Mouse (Mus musculus) brain, embryonic 14.5 days (tissue): ENCODE data around the gene Dab2ip.

Experiments
- CTCF ChIP-seq: fragments of 200-500 bp; IDR thresholded peaks from 2 replicates; pipeline ENCODE4 v1.5.1; 2012; ENCODE audit warnings: inconsistent platforms, mild to moderate bottlenecking, moderate library complexity, borderline replicate concordance; ENCODE audit not compliant: insufficient read depth, insufficient read length; ENCODE audit errors: extremely low read depth
- POLR2A ChIP-seq: fragments of 200-500 bp; IDR thresholded peaks from 2 replicates; pipeline ENCODE4 v1.6.1; 2012; ENCODE audit warnings: mild to moderate bottlenecking, inconsistent platforms, borderline replicate concordance; ENCODE audit not compliant: poor library complexity, insufficient read depth, insufficient read length, severe bottlenecking; ENCODE audit errors: extremely low read depth

GRCm38 (mm10) chr2:35692272-35692900 lies 134.3 kb downstream of the Dab2ip start:
- no peak for TF ChIP-seq POLR2A
- no peak for TF ChIP-seq CTCF
